Mouse (Mus musculus) 3134 (cell line): ENCODE results near the gene Osbp2.

Experiments
- DNase-seq: peaks from one replicate; pipeline ENCODE4 v3.0.0-alpha.2; 2011; ENCODE audit warnings: low spot score; ENCODE audit not compliant: insufficient read length; ENCODE audit errors: extremely low read depth

Gene Osbp2

DNA sequence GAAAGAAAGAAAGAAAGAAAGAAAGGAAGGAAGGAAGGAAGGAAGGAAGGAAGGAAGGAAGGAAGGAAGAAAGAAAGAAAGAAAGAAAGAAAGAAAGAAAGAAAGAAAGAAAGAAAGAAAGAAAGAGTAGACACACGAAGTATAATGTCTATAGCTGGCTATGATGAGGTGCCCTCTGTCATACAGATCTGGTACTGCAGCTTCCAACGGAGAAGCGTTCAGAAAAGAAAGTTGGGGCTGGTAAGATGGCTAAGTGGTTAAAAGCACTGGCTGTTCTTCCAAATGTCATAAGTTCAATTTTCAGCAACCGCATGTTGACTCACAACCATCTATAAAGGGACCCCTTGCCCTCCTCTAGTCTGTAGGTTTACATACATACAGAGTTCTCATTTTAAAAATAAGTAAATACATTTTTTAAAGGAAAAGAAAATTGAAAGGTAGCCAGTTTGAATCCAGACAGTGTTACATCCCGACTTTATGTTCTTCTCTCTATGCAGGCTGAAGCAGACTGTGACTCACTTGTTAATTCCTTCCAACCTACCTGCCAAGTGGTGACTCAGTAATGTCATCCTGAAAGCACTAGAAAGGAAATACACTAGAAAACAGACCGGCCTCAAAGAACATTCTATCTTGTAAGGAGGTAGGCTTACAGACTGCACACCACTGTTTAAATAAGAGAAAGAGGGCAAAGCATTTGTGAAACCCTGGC lies 31.4 kb downstream of the Osbp2 start:
- peak; percentile 63 for DNase-seq

DNA sequence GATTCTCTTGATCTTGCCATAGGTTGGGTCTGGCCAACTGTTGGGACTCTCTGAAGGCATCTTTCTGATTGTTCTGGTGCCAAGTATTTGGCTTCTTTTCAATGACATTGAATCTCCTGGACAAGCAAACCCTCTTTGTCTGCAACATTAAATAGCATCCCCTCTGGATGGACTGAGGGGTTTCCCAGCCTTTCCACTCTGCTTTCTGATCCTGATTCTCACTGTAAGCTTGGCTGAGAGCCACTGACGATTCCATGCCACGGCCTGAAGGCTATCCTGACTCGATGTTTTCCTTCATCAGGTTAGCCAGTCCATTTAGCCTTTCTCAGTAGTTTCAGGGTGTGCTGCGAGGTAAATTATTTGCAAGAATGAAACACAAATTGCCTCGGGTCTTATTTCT lies 34.0 kb downstream of the Osbp2 start:
- no peak for DNase-seq

DNA sequence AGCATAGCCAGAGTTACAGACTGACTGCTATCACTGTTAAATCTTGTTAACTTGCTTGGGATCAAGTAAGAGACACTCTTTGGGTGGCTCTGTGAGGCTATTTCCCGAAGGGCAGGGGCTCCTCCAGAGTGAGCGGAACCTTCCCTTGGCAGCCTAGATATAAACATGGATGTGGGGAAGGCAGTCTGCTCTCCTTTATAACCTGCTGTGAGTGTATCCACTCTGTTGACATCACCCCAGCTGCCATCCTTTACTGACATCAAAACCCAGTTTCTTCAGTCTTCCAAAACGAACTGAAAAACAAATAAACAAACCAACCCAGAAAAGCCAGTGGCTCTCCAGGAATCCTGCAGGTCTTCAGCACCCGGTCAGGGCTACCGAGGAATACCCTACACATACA lies 39.6 kb downstream of the Osbp2 start:
- DNase-seq = no peak

DNA sequence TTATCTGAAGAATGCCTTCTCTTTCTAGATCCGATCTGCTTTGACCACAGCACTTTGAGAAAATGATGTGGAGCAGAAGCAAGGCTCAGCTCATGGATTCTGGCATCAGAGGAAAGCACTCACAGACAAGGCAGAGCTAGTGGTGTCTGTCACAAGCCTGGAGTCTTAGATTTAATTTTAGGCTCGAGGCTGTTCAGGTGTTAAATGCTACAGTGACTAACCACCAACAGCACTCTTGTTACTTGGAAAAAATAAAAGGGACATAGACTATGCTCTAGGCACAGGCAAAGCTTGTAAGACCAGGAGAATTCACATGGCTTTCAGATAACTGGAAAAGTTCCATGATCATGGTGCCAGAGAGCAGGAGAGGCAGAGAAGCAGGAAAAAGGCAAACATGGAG lies 40.3 kb downstream of the Osbp2 start:
- no peak for DNase-seq

DNA sequence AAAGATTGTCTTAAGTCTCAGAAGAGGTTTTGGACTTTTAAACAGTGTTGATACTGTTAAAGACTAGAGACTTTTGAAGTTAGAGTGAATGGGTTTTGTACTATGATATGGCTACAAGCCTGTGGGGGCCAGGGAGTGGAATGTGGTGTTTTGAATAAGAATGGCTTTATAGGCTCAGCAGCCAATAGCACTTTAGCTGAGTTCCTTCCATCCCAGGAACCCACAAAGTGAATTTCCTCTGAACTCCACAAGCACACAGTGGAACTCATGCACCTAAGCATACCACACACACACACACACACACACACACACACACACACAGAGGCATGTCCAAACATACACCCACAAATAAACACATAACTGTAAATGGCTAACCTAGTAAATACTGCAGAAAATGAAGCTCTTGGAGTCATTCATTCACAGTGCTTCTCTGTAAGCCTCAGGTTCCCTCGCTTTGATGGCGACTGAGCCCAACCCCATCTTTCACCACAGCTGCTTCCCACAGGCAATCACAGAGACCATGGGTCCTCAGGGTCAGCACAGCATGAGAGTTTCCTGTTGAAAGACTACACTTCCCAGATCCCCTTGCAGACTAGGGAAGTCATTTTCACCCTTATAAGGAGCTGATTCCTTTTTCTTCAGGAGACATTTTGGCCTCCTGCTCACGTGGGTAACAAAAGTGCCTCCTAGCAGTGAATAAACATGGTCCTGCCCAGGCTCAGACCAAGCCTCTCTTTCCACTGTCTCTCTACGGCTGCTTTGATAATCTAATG lies 45.5 kb downstream of the Osbp2 start:
- DNase-seq = no peak

DNA sequence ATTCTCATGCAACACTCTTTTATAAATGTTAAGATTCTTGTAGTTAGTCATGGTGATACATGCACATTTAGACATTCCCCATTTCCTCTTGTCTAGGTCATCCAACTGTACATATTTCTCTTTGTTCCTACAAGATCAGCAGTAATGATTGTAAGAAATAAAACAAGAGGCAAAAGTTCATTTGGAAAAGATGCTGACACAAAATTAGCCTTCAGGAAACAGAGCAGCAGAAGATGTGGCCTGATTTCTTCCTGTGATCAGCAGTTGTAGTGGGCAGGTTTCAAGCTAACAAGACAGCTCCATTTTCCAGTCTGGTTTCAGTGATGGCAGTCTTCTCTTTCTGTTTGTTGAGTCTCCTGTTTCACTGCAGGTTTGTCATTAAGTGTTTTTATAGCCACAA lies 47.8 kb downstream of the Osbp2 start:
- no peak for DNase-seq

DNA sequence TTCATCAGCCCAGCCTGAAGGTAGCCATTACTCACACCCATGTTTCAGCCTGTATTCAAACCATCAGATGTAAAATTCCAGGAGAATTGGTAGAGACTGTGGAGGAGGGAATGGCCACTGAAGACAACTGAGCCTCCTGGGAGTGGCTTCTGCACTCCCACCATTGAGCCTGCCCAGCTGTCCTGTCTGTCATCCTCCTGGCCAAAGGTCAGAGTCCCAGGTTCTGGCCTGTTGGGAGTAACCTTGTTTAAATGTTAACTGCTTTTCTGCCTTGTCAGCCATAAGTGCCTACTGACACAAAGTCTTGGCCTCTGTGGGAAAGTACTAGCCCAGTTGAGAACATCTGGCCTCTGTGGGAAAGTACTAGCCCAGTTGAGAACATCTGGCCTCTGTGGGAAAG lies 50.4 kb downstream of the Osbp2 start:
- DNase-seq = no peak

DNA sequence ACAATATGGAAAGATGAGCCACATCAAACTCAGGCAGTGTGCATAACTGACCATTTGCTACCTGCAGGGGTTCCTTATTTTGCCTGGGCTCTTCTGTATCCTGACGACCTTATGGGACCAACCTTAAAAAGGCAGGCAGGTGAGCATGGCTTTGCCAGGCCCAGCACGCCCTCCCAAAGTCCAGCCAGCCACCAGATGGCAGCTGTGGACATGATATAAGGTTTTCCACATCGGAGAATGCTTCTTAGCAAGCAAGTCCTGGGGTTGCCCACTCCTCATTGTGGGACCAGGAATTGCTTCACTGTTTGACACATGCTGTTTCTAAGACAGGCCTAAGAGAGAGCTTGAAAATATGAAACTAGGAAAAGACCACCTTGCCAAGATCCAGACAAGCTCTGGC lies 55.5 kb downstream of the Osbp2 start:
- DNase-seq = peak; percentile 16

DNA sequence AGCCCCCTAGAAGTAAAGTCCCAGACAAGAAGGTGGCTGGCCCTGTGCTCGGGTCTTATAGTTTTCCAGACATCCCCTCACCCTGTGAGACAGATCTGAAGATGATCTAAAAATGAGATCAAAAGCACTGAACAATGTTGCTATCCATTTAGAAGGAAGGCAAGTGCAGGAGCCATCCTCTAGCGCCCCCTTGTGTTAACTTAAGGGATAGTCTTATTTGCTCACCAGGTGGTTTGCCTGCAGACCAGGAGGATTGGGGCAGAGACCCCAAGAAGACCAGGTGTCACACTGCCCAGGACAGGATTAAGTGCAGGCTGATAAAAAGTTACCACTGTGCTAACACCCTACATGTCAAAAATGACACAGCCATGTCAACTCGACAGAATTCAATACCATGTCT lies 58.3 kb downstream of the Osbp2 start:
- no peak for DNase-seq

DNA sequence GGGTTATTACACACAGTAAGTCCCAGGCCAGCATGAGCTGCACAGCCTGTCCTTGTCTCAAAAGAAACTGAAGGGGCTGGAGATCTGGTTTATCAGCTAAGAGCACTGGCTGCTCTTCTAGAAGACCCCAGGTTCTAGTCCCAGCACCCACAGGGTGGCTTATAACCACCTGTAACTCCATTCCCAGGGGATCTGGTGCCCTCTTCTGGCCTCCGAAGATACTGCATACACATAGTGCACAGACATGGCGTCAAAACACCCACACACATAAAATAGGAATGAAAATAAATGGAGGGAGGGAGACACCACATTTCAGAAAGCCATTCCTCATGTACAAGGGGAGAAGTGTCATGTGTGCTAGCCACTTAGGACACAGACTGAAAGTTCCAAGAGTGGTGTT lies 59.1 kb downstream of the Osbp2 start:
- no peak for DNase-seq

DNA sequence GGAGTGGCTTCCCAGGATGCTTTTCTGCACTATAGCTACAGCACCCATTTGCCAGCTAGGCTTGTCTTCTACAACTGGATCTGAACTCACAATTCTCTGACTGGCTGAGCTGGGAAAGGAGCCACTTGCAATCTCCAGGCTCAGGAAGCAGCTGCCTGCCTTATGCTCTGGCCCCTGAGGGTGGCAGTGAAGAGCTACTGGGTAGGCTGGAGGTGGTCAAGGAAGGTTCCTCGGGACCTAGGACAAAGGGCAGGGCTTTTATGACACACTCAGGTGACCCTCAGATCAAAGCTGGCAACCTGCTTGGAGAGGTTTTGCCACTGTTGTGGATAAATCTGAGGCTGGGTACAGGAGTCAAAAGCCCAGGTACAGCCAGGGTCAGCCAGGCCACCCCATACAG lies 61.6 kb downstream of the Osbp2 start:
- DNase-seq = no peak

DNA sequence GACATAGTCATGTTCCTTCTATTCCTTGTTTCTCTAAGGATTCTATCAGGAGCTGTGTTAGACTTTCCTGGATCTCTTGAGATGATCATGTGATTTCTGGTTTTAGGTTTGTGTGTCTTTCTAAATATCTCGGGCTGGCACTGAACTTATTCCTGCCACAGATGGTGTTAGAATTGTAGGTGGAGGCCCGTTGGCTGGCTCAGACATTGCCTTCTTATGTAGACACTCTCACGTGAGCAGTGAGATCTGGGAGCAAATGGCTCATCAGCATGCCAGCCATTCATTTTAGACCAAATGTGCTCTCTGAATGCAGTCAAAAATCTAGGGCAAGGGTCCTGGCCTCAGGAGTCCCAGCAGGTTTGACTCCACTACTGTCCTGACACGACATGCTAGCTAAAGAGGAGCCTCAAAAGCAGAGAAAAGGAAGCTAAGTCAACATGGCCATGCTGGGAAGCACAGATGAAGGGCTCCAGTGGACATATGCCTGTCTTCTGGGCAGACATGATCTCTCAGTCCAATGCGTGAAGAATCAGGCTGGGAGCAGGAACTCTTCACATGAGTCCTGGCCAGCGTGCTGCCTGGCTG lies 66.0 kb downstream of the Osbp2 start:
- no peak for DNase-seq

DNA sequence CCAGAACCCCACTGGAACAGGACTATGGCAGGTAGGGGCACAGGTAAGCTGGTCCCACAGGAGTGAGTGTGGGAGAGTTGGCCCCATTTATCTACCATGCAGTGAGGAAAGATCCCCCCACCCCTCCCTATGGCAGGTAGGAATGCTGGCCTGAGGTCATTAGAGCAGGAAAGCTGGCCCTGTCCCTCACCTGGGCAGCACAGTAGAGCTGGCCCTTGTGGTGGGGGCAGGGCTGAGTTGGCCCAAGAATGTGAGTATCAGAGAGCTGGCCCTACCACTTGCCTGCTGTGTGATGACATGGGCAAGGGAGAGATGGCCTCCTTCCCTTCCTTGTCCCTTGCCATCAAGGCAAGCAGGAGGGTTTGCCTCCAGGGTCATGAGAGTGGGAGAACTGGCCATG lies 73.0 kb downstream of the Osbp2 start:
- DNase-seq = no peak

DNA sequence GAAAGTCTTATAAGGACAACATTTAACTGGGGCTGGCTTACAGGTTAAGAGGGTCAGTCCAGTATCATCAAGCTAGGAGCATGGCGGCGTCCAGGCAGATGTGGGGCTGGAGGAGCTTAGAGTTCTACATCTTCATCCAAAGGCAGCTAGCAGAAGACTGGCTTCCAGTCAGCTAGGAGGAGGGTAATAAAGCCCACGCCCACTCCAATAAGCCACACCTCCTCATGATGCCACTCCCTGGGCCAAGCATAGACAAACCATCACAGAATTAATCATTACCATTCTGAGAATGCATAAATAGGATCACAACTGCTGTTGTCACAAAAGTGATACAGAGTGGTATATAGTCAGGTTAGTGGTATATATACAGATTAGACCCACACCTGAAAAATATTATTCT lies 73.8 kb downstream of the Osbp2 start:
- DNase-seq = no peak

DNA sequence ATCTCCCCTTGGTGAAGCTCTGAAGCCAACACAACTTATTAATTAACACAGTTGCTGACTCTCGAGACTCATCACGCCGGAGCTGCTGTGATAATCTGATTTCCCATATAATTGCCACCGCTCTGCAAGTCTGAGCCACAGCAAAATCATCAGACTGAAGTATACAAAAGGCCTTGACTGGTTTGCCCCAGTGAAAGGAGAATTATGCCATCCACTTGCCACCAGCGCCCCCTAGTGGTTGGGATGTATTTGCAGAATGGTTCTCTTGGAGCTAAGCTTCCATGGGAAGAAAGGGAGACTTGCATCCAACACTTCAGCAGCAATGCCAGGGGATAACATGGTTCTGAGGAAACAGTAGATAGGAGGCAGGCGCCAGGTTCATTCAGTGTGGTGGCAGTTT lies 77.1 kb downstream of the Osbp2 start:
- DNase-seq = peak; percentile 40

DNA sequence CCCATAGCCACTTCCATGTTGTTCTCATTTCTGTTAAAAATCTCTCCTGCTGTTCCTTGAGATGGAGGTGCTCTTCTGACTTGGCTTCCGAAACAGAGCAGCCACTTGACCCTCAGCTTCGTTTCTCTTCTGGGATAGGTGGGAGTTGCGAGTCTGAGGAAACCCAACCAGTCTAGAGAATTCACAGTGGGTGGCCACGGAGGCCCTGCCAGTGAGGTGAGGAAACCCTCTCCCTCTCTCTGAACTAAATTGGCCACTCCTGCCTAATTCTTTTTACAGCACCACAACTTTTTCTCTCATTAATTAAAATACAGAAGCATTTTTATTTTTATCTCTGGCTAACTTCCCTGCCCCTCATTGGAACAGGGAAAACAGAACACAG lies 88.4 kb downstream of the Osbp2 start:
- DNase-seq = no peak

DNA sequence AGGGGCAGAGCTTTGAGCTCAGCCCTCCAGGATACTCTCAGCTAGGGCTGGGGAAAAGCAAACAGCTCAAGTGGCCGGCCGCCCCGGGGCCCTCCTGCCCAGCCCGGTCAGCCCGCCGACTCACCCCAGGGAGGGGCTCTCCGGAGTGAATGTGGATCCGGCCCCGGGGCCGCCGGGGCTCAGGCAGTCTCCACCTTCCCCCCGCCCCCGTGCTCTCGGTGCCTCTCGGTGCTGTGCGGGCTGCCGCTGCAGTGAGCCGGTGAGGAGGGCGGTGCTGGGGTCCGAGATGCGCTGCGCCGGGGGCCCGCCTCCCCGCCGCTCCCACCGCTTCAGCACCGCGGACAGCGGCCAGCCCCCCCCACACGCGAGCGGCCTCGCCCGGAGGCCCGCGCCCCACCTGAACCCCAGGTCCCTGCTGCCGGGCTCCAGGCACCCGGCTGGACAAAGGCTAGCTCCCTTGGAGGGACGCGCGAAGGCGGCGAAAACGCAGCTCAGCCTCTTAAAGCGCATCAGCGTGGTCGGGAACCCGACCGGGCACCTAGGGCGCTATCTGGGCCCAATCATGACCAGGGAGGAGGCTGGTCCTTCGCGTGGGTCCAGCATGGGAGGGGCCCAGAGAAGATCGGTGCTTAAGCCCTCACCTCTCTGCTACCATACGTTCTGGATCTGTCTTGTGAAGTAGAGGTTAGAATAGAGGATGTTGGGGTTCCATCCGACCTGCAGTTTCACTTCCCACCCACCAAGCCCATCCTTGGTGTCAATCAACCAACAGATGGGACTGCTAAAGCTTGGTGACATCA lies 89.0 kb downstream of the Osbp2 start:
- no peak for DNase-seq

DNA sequence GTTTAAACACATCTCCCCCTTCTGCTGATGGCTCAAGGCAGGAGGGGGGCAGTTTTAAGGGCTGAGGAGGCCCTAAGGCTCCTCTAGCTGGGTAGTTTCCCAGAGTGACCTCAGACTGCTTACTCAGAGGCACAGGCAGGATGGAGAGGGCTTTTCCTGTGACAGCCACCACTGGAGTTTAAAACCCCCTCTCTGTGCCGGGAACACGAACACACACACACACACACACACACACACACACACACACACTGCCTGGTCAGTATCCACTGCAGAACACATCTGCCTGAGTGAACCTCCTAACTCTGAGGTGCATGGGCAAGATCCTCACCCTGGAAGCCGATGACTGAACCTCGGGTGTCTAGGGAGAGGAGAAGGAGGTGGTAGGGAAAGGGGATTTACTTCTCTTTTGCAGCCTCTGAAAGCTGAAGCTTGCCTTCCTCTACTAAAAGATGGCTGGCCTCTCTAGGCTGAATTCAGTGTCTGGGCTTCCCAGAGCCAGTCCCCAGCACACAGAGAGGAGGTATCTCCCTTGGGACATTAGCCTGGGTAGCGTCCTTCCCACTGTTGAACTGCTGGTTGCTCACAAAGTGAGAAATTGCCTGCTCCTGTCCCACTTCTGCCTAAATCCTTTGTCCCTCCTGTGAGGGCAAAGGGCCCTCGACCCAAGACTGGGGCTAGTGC lies 89.8 kb downstream of the Osbp2 start:
- DNase-seq = no peak

DNA sequence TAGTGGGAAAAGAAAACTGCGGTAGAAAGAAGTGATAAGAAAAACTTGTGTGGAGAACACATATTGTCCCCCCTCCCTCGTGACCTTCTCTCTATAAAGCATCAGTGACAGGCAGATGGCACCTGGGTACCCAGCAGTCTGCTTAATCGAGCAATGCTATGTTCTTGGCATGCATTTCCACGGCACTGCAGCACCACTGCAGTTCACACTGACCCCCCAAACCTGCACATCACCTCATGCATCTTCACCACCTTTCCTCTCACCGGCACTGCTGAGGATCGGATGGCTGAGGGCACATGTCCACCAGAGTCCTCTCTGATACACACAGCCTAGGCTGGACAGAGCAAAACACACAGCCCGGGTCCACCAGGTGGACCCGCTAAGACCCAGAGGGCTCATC lies 90.6 kb downstream of the Osbp2 start:
- no peak for DNase-seq

DNA sequence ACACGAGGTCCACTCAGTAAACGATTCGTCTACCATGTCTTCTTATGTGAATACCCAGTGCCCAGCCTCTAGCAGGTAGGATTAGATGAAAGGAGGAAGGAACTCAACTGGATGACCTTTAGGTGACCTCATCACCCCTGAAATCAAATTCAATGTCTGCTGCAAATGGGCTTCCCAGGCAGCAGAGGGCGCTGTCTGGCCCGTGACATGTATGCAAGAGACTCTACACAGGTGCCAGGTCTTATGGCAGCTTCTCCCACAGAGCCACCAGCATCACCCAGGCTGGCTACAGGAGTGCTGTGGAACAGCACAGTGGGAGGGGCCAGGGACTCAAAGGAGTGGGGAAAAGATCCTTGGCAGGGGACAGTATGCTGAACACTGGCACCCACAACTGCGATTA lies 92.4 kb downstream of the Osbp2 start:
- no peak for DNase-seq

DNA sequence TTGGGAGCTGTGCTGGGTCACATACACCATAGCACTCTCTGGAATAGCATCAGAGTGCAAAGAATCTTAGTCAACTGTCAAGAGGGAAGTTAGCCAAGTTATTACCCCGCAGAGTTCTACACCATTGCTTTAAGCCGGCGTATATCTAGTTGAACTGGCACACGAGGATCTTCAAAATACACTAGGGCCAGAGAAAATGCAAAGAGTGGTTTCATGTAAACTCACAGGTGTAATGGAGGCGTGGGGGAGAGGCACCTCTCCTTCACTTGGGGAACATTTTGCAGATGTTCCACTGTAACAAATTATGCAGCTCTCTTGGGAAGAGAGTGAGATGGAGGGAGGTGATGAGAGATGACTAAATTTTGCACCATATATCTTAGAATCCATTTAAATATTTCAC lies 95.9 kb downstream of the Osbp2 start:
- no peak for DNase-seq
